Mouse (Mus musculus): Measurements from ENCODE around the gene Luzp1.

DNA sequence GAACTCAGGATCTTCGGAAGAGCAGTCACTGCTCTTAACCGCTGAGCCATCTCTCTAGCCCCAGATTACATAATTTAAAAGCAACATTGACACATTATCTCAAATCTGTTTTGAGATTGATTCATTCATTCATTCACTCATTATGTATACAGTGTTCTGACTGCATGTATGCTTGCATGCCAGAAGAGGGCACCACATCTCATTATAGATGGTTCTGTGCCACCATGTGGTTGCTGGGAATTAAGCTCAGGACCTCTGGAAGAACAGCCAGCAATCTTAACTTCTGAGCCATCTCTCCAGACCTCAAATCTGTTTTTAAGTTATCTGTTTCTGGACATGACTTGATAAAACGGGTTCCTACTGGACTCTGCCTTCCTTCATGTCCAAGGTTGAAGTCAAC, 130.3 kb downstream of the Luzp1 start:
- no peak for TF ChIP-seq CTCF (IDR thresholded peaks at IDR 0.05; ENCODE audit: extremely low read depth, insufficient read depth, low read length)
- no peak for TF ChIP-seq POLR2A (IDR thresholded peaks at IDR 0.05; ENCODE audit: extremely low read depth, insufficient read depth, low read length)

All from cortical plate, adult 2 months (tissue).